Mouse (Mus musculus): ENCODE measurements around the gene Sp4. TPM values are rescaled to one million over a fixed set of nuclear protein-coding genes. Genes with fewer than 3 reads are reported as not detected.

Gene Sp4
- polyA plus RNA-seq, 1 experiment from 2014 or later: 4.6 TPM

DNA sequence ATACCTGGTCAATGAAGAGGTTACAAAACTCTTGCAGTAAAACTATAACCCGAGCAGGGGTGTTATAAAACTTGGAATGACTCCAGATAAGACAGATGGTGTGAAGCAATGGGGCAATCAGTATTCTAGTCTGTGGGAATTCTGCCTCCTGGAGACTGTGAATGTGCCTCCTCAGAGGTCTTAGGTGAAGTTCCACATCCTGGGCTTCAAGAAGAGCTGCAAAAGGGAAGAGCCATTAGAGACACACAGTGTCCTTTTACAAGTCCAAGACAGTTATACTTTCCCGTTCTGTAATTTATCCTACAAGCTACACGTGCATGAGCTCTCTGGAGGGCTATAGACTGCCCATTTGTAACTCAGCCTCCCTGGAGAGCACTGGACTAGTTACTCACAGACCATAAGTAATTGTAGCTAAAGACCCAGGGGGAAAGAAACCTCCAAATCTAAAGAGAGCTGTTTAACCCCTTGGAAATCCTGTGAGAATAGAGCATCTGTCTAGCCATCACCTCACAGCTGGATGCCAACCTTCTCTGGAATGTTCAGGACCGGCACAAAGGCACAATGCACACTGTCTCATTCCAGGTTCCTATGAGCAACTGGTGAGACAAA is 114.3 kb downstream of the Sp4 start:
- ATAC-seq: no peak

DNA sequence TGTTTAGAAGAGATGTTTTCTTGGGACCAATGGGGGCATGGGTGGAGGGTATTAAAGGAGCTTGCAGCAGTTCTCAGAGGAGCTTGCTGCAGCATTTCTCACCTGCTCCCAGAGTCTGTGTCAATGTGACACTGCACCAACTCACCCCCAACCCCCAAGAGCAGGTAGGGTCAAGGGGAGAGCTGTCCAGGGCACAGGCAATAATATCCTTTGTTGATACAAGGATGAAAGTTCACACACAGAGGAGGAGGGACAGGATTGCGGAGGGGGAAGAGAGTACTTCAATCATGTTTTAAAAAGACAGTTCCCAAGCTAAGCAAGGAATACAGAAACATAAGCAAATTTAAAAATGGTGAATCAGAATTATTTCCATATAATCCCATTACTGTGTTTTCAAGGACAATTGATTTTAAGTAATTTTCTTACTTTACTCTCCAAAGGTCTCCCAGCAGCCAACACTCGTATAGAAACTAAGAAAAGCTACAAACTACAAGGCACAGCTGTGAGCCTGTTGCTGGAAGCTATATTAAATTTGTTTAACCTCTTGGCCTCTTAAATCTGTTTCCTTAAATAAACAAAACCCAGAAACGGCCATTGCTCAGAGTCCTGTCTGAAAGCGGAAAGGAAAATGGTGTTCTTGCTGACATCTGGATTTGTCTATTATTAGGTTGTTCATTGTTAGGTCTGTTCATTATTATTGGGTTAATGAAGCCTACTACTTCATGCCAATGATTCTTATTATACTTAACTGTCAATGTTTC is 114.9 kb downstream of the Sp4 start:
- in situ Hi-C loops (cut with MboI; ENCODE audit: low pct_unique_long_range_greater_than_20kb): no loop called here
- ATAC-seq (no peak), DNase-seq (ENCODE audit: low read depth, low spot score) (no peak)
- POLR2A ChIA-PET: no interaction called here
- CTCF ChIA-PET: no interaction called here
- H3K27me3 ChIP-seq: peaks cover 10% of the 10 kb centered on the region
- no peak for TF ChIP-seq CTCF (IDR thresholded peaks at IDR 0.05)

More for the DNA sequence above, 114.3 kb downstream of the Sp4 start:
- CTCF ChIA-PET: no interaction called here
- in situ Hi-C loops (cut with MboI; ENCODE audit: low pct_unique_long_range_greater_than_20kb): no loop called here
- DNase-seq (ENCODE audit: low read depth, low spot score): no peak
- H3K27me3 ChIP-seq: peaks cover 15% of the 10 kb centered on the region
- TF ChIP-seq CTCF (IDR thresholded peaks at IDR 0.05): no peak
- POLR2A ChIA-PET: no interaction called here

Other genes with a start within 250 kb of the Sp4 start
- gene Dnah11, start 102.4 kb downstream of the Sp4 start, polyA plus RNA-seq (2021): not detected